Mouse (Mus musculus): Measurements from ENCODE around the gene Abcc10.

The Abcc10 gene

DNA sequence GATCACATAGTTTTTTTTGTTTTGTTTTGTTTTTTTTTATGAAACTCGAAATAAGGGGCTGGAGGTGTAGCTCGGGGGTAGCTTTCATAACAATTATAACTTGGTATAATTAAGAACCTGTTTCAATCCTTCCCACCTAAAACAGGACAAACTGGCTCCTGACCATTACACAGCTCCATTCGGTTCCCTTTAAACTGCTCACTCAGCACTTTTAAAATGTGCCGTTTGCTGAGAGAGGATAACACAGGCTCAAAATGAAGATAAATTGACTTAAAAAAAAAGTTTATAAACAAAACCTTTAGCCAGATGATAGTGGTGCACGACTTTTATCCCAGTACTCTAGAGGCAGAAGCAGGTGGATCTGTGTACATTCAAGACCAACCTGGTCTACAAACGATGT lies 42.7 kb downstream of the Abcc10 start:
- DNase-seq (ENCODE audit: low spot score in 2 of 2), result no peak

DNA sequence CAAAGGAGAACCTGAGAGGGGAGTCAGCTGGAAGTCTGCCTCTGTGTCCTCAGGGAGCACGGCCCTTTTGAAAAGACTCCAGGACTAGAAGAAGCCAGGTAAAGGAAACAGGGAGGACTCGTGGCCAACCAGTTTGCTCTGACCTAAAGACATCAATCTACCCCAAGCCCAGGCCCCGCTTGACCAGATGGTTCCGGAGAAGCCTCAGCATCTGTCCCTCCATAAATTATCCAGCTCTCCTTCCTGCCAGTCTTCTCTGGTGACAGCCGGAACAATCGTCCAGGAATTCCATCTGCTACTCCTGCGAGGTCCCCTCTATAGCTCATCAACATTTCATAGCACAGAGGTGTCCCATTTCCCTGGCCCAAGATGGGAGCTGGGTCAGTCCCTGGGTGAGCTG lies 43.5 kb downstream of the Abcc10 start:
- DNase-seq (ENCODE audit: low spot score in 2 of 2), result no peak

DNA sequence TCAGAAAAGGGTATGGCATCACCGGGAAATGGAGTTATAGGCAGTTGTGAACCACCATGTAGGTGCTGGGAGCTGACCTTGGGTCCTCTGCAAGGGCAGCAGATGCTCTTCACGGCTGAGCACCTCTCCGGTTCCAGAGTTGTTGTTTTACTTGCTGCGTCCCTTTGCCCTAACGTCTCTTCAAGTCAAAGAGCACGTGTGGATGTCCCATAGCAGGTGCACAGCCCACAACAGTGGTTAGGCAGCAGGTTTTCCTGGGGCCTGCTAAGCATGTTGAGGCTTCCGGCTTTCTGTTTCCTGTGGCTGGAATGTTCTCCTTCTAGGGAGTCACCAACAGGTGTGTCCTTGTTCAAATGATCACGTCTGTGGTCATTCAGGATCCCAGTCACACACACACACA lies 44.2 kb downstream of the Abcc10 start:
- no peak for DNase-seq (ENCODE audit: low spot score in 2 of 2)

DNA sequence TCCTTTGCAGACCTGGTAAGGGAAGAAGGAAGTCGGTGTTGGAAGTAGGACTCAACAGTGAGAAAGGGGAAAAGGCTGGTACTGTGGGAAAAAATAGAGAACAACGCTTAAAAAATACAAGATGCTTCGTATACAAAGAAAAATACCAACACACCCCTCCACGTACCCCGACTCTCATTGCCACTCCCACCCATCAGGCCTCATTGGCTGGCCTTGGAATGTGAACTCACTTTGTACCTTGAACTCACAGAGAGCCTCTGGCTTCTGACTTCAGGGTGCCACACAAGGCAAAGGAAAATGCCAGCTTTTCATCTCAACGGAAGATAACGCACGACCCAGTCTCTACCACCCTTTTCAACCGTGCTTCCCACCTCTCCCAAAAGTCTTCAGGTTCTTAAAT lies 45.0 kb downstream of the Abcc10 start:
- DNase-seq (ENCODE audit: low spot score in 2 of 2), result no peak

- DNase-seq (ENCODE audit: low spot score in 2 of 2), result peak; percentile 77 to 80
Observed at GRCm38 (mm10) chr17:46282483-46283123, 45.5 kb downstream of the Abcc10 start, which contains the start of gene Tjap1. Gene Tjap1, minus strand, starts transcription at chr17:46283026.

DNA sequence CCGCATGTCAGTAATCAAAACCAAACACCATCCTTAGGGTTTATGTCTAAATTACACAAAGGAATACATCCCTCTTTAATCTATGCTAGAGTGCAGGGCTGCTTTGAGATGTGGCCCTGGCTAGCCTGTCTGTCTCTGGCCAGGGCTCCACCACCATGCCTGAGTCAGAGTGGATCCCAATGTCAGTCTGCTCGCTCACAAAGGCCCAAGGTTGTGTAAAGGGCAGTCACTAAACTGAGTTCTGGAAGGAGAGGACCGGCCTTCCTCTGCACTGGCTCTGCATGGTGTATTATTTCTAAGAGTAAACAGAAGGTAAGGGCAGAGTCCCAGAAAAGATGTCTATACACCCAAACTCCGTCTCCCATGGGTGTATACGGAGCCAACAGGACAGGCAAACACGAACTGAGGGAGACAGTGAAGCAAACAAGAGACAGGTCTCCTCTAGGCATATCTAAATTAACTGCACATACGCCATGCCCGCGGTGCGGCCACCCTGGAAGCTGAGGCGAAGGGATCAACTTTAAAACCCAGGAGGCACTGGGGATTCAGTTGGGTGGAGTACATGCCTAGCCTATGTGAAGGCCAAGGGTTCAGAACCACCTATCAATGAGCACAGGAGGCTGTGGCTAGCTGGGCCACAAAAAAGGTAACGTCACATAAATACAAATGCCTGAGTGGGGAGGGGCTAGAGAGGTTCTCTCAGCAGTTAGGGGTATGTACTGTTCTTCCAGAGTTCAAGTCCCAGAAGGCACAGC lies 50.0 kb downstream of the Abcc10 start:
- no peak for DNase-seq (ENCODE audit: low spot score in 2 of 2)

GRCm38 (mm10) chr17:46277586-46277985 lies 50.6 kb downstream of the Abcc10 start:
- no peak for DNase-seq (ENCODE audit: low spot score in 2 of 2)

DNA sequence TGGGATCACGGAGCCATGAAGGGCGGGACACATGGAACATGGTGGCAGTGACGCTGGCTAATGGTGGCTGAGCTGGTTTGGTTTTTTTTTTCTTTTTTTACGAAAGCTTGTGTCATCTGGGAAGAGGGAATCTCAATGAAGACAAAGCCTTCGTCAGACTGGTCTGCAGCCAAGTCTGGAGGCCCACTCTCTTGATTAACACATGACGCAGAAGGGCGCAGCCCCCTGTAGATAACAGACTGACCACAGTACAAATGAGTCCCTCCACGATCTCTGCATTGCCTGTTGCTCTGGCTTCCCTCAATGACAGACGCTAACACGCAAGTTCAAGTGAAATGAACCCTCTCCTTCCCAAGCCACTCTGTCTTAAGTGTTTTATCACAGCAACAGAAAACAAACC lies 52.6 kb downstream of the Abcc10 start:
- no peak for DNase-seq (ENCODE audit: low spot score in 2 of 2)

DNA sequence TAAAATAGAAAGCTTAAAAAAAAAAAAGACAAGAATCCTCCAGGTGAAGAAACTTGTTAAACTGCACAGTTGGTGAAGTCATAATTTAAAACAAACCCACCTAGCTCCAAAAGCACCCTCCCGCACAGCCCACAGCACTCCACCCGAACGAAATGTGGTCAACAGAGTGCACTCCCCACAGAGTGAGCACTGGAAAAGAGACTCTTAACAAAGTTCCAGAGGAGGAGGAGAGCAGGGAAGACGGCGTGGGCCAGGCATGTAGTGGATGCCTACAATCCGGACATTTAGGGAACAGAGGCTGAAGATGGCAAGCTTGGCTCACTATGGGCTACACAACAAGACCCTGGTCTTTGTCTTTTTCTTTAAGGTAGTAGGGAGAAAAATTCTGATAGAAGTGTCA lies 53.1 kb downstream of the Abcc10 start:
- DNase-seq (ENCODE audit: low spot score in 2 of 2), result no peak

GRCm38 (mm10) chr17:46274465-46274864 lies 53.7 kb downstream of the Abcc10 start:
- DNase-seq (ENCODE audit: low spot score in 2 of 2), result no peak

- no peak for DNase-seq (ENCODE audit: low spot score in 2 of 2)
Observed at GRCm38 (mm10) chr17:46273803-46274236, 54.3 kb downstream of the Abcc10 start.

GRCm38 (mm10) chr17:46272675-46273074 lies 55.5 kb downstream of the Abcc10 start:
- no peak for DNase-seq (ENCODE audit: low spot score in 2 of 2)

DNA sequence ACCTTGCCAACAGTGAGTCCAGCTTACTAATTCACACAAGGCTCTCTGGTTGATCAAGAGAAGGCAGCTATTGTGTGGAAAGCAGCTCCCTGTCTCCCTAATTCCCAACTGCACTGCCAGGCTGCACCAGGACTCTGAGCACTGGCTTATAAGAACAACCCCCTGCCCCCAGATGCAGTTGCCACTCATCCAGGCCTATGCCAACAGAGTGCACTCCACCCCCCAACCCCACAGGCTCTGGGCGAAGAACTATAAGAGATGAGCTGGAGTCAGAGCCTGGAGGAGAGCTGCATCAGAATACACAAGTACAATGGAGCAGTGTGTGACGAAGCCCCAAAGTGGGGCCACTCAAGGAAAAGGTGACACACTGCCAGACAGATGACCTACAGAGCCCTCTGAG lies 56.1 kb downstream of the Abcc10 start:
- no peak for DNase-seq (ENCODE audit: low spot score in 2 of 2)

- DNase-seq (ENCODE audit: low spot score in 2 of 2), result peak in 1 of 2 experiments; percentile 57
Observed at GRCm38 (mm10) chr17:46269771-46270534, 58.2 kb downstream of the Abcc10 start.

DNA sequence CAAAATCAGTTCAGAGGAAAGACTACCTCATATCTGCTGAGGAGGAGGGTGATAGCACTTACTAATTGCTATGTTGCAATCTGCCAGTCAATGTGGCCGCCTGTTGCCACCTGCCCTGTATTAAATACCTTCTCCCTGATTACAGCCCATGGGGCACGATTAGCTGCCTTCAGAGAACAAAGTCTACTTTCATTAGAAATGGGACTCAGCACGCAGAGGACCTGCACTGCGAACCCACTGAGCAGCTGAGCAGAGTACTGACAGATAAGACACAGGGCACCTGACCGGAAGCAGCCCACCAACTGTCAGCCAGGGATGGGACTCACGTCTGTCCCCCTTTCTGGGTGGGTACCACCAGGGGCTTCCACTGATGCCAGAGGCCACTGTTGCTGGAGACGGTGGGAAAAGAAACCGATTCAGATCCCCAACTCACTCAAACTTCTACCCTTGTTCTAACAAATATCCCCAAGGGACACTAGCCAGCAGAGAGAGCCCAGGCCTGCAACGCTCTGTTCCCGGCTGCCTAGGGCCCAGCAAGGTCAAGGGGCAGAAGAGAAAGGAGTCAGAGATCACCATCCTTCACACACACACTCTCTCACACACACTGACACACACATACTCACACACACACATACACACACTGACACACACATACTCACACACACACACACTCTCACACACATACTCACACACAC lies 60.0 kb downstream of the Abcc10 start:
- no peak for DNase-seq (ENCODE audit: low spot score in 2 of 2)

- no peak for DNase-seq (ENCODE audit: low spot score in 2 of 2)
Observed at GRCm38 (mm10) chr17:46267511-46267910, 60.6 kb downstream of the Abcc10 start.

GRCm38 (mm10) chr17:46266986-46267385 lies 61.2 kb downstream of the Abcc10 start:
- DNase-seq (ENCODE audit: low spot score in 2 of 2), result no peak

DNA sequence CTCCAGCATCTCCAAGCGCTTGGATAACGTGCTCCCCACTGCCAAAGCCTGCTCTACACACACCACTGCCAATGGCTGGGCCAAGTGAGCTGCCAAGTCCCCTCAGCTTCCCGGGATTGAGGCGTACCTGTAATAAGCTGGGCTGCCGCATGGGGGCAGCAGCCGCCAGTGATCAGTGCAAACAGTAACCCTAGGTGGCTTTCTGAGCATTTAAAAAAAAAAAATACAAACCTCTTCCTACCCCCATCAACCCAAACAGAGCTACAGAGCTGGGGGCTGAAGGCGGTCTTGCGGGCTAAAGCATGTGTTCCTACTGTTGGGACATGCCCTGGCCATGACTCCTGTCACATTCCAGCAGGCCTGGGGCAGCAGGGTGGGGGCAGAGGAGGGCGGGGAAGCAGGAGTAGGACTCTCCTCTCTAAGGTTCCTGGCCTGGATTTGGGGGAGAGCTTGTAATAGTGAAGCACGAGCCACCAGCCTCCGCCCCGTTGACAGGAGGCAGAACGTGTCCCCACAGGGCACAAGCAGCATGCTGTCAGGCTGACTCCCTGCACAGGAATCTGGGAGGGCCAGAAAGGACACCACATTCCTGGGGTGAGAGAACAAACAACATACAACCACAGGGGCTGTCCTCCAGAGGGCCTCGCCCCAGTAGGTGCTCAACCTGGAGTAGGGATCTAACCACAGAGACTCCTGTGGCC lies 62.1 kb downstream of the Abcc10 start:
- DNase-seq (ENCODE audit: low spot score in 2 of 2), result peak; percentile 69 to 82

GRCm38 (mm10) chr17:46265502-46265901 lies 62.6 kb downstream of the Abcc10 start:
- no peak for DNase-seq (ENCODE audit: low spot score in 2 of 2)

GRCm38 (mm10) chr17:46262201-46262694 lies 65.9 kb downstream of the Abcc10 start:
- DNase-seq (ENCODE audit: low spot score in 2 of 2), result no peak

GRCm38 (mm10) chr17:46259675-46260074 lies 68.5 kb downstream of the Abcc10 start:
- DNase-seq (ENCODE audit: low spot score in 2 of 2), result no peak

Measured in urinary bladder, adult 18-20 months (tissue).